Mouse (Mus musculus): ENCODE data around the gene Pitpnm1. TPM values are rescaled to one million over a fixed set of nuclear protein-coding genes. Genes with fewer than 3 reads are reported as not detected.
A peak's percentile ranks its signal among the peaks of the same experiment; 100 is the strongest.

Pitpnm1 gene
- polyA plus RNA-seq, 1 experiment from 2014 or later: 17.3 TPM

GRCm38 (mm10) chr19:4096642-4097440 lies 3.0 kb upstream of the Pitpnm1 start, which contains the start of gene Cdk2ap2:
Gene Cdk2ap2 (plus strand): TSS chr19:4097182.
- peak within 1 kb of the TSS; percentile 72 for H3K9ac ChIP-seq (ENCODE audit: low read length)
- no peaks in the 10 kb centered on the region for H3K9me3 ChIP-seq (ENCODE audit: control insufficient read depth, low read length)
- peak within 1 kb of the TSS; percentile 47 to 79 for H3K27ac ChIP-seq (replicated peaks in 1 of 2; ENCODE audit: control insufficient read depth in 1 of 2, insufficient read depth in 1 of 2, low read depth in 2 of 2, low read length in 2 of 2)
- H3K4me1 ChIP-seq (ENCODE audit: control insufficient read depth in 2 of 2, insufficient read depth in 2 of 2, low read length in 2 of 2): peaks cover 16 to 28% of the 10 kb centered on the region in 2 experiments
- peak; percentile 89 for ATAC-seq (ENCODE audit: insufficient number of reproducible peaks, insufficient read depth, low FRiP score, low read depth)
- H3K36me3 ChIP-seq (ENCODE audit: control insufficient read depth, insufficient read depth, low read length): no peaks in the 10 kb centered on the region
- peak within 1 kb of the TSS; percentile 71 for H3K4me2 ChIP-seq (ENCODE audit: low read length)
- under 1% methylated on average over 64 of the region's 65 CpGs for WGBS
- peak within 1 kb of the TSS; percentile 59 to 60 for H3K4me3 ChIP-seq (ENCODE audit: control insufficient read depth in 1 of 2, insufficient read depth in 1 of 2, low read depth in 1 of 2, low read length in 2 of 2)
- H3K27me3 ChIP-seq (ENCODE audit: control insufficient read depth, insufficient read depth, low read length): peaks cover 11% of the 10 kb centered on the region; the same call in 1 of the 2 replicates

GRCm38 (mm10) chr19:4097441-4097825 lies 2.4 kb upstream of the Pitpnm1 start:
- peaks cover 17% of the 10 kb centered on the region; the same call in 1 of the 2 replicates for H3K27me3 ChIP-seq (ENCODE audit: control insufficient read depth, insufficient read depth, low read length)
- H3K4me2 ChIP-seq (ENCODE audit: low read length): peak overlapping the region; percentile 71
- 2% methylated on average over 21 of the region's 21 CpGs for WGBS
- H3K4me3 ChIP-seq (ENCODE audit: control insufficient read depth in 1 of 2, insufficient read depth in 1 of 2, low read depth in 1 of 2, low read length in 2 of 2): peak overlapping the region; percentile 59 to 60
- peaks cover 16 to 28% of the 10 kb centered on the region in 2 experiments for H3K4me1 ChIP-seq (ENCODE audit: control insufficient read depth in 2 of 2, insufficient read depth in 2 of 2, low read length in 2 of 2)
- ATAC-seq (ENCODE audit: insufficient number of reproducible peaks, insufficient read depth, low FRiP score, low read depth): peak; percentile 40
- no peaks in the 10 kb centered on the region for H3K36me3 ChIP-seq (ENCODE audit: control insufficient read depth, insufficient read depth, low read length)
- H3K9ac ChIP-seq (ENCODE audit: low read length): peak overlapping the region; percentile 68
- H3K27ac ChIP-seq (replicated peaks in 1 of 2; ENCODE audit: control insufficient read depth in 1 of 2, insufficient read depth in 1 of 2, low read depth in 2 of 2, low read length in 2 of 2): peak overlapping the region; percentile 26 to 74; a peak in 3 of 4 replicates
- H3K9me3 ChIP-seq (ENCODE audit: control insufficient read depth, low read length): no peaks in the 10 kb centered on the region

- H3K4me1 ChIP-seq (ENCODE audit: control insufficient read depth in 2 of 2, insufficient read depth in 2 of 2, low read length in 2 of 2): peaks cover 16 to 28% of the 10 kb centered on the region in 2 experiments
- WGBS: 92% methylated on average over 13 of the region's 13 CpGs
- no peak overlapping the region for H3K27ac ChIP-seq (replicated peaks in 1 of 2; ENCODE audit: control insufficient read depth in 1 of 2, insufficient read depth in 1 of 2, low read depth in 2 of 2, low read length in 2 of 2)
- ATAC-seq (ENCODE audit: insufficient number of reproducible peaks, insufficient read depth, low FRiP score, low read depth): no peak
- no peak overlapping the region for H3K9ac ChIP-seq (ENCODE audit: low read length)
- no peak overlapping the region for H3K4me3 ChIP-seq (ENCODE audit: control insufficient read depth in 1 of 2, insufficient read depth in 1 of 2, low read depth in 1 of 2, low read length in 2 of 2)
- no peaks in the 10 kb centered on the region for H3K9me3 ChIP-seq (ENCODE audit: control insufficient read depth, low read length)
- H3K36me3 ChIP-seq (ENCODE audit: control insufficient read depth, insufficient read depth, low read length): no peaks in the 10 kb centered on the region
- no peak overlapping the region for H3K4me2 ChIP-seq (ENCODE audit: low read length)
- peaks cover 20% of the 10 kb centered on the region; the same call in 1 of the 2 replicates for H3K27me3 ChIP-seq (ENCODE audit: control insufficient read depth, insufficient read depth, low read length)
These were observed 1.4 kb upstream of the Pitpnm1 start for GRCm38 (mm10) chr19:4098426-4098825.

GRCm38 (mm10) chr19:4099056-4099455 lies 742 bp upstream of the Pitpnm1 start:
- H3K4me1 ChIP-seq (ENCODE audit: control insufficient read depth in 2 of 2, insufficient read depth in 2 of 2, low read length in 2 of 2): peaks cover 16 to 28% of the 10 kb centered on the region in 2 experiments
- no peak overlapping the region for H3K9ac ChIP-seq (ENCODE audit: low read length)
- H3K4me3 ChIP-seq (ENCODE audit: control insufficient read depth in 1 of 2, insufficient read depth in 1 of 2, low read depth in 1 of 2, low read length in 2 of 2): peak overlapping the region in 1 of 2 experiments; percentile 57; a peak in 2 of 4 replicates
- no peak for ATAC-seq (ENCODE audit: insufficient number of reproducible peaks, insufficient read depth, low FRiP score, low read depth)
- H3K27ac ChIP-seq (replicated peaks in 1 of 2; ENCODE audit: control insufficient read depth in 1 of 2, insufficient read depth in 1 of 2, low read depth in 2 of 2, low read length in 2 of 2): peak overlapping the region in 1 of 2 experiments; percentile 26; a peak in 1 of 4 replicates
- peak overlapping the region; percentile 90 for H3K4me2 ChIP-seq (ENCODE audit: low read length)
- 0 out of 2 replicates have a peak, but pooled peaks cover 2% of the 10 kb centered on the region for H3K36me3 ChIP-seq (ENCODE audit: control insufficient read depth, insufficient read depth, low read length)
- H3K9me3 ChIP-seq (ENCODE audit: control insufficient read depth, low read length): no peaks in the 10 kb centered on the region
- 9% methylated on average over 9 of the region's 9 CpGs for WGBS
- H3K27me3 ChIP-seq (ENCODE audit: control insufficient read depth, insufficient read depth, low read length): peaks cover 20% of the 10 kb centered on the region; the same call in 1 of the 2 replicates

GRCm38 (mm10) chr19:4100718-4101261 lies 992 bp downstream of the Pitpnm1 start:
- Histone ChIP-seq H3K9me3 (ENCODE audit: control insufficient read depth, low read length) (no peaks in the 10 kb centered on the region), H3K9ac (ENCODE audit: low read length) (peak overlapping the region; percentile 70), H3K4me2 (ENCODE audit: low read length) (peak overlapping the region; percentile 90), H3K27ac (replicated peaks in 1 of 2; ENCODE audit: control insufficient read depth in 1 of 2, insufficient read depth in 1 of 2, low read depth in 2 of 2, low read length in 2 of 2) (no peak overlapping the region), H3K27me3 (ENCODE audit: control insufficient read depth, insufficient read depth, low read length) (peaks cover 20% of the 10 kb centered on the region; the same call in 1 of the 2 replicates), H3K36me3 (ENCODE audit: control insufficient read depth, insufficient read depth, low read length) (peaks cover 10% of the 10 kb centered on the region; the same call in 1 of the 2 replicates), H3K4me3 (ENCODE audit: control insufficient read depth in 1 of 2, insufficient read depth in 1 of 2, low read depth in 1 of 2, low read length in 2 of 2) (peak overlapping the region; percentile 54 to 57), H3K4me1 (ENCODE audit: control insufficient read depth in 2 of 2, insufficient read depth in 2 of 2, low read length in 2 of 2) (peaks cover 16 to 28% of the 10 kb centered on the region in 2 experiments)
- no peak for ATAC-seq (ENCODE audit: insufficient number of reproducible peaks, insufficient read depth, low FRiP score, low read depth)
- 1% methylated on average over 52 of the region's 52 CpGs for WGBS

GRCm38 (mm10) chr19:4101466-4101865 lies 1.7 kb downstream of the Pitpnm1 start:
- peaks cover 20% of the 10 kb centered on the region; the same call in 1 of the 2 replicates for H3K27me3 ChIP-seq (ENCODE audit: control insufficient read depth, insufficient read depth, low read length)
- H3K27ac ChIP-seq (replicated peaks in 1 of 2; ENCODE audit: control insufficient read depth in 1 of 2, insufficient read depth in 1 of 2, low read depth in 2 of 2, low read length in 2 of 2): no peak overlapping the region
- peak overlapping the region in 1 of 2 experiments; percentile 57; a peak in 2 of 4 replicates for H3K4me3 ChIP-seq (ENCODE audit: control insufficient read depth in 1 of 2, insufficient read depth in 1 of 2, low read depth in 1 of 2, low read length in 2 of 2)
- peaks cover 14 to 28% of the 10 kb centered on the region in 2 experiments for H3K4me1 ChIP-seq (ENCODE audit: control insufficient read depth in 2 of 2, insufficient read depth in 2 of 2, low read length in 2 of 2)
- no peak for ATAC-seq (ENCODE audit: insufficient number of reproducible peaks, insufficient read depth, low FRiP score, low read depth)
- peaks cover 14% of the 10 kb centered on the region for H3K36me3 ChIP-seq (ENCODE audit: control insufficient read depth, insufficient read depth, low read length)
- H3K4me2 ChIP-seq (ENCODE audit: low read length): peak overlapping the region; percentile 90
- WGBS: 73% methylated on average over 6 of the region's 6 CpGs
- H3K9ac ChIP-seq (ENCODE audit: low read length): 0 out of 2 replicates have a peak overlapping the region, but pooled peaks have one; percentile 70
- H3K9me3 ChIP-seq (ENCODE audit: control insufficient read depth, low read length): no peaks in the 10 kb centered on the region

GRCm38 (mm10) chr19:4102049-4102448 lies 2.3 kb downstream of the Pitpnm1 start:
- ATAC-seq (ENCODE audit: insufficient number of reproducible peaks, insufficient read depth, low FRiP score, low read depth): no peak
- no peak overlapping the region for H3K27ac ChIP-seq (replicated peaks in 1 of 2; ENCODE audit: control insufficient read depth in 1 of 2, insufficient read depth in 1 of 2, low read depth in 2 of 2, low read length in 2 of 2)
- WGBS: 81% methylated on average over 2 of the region's 2 CpGs

More at GRCm38 (mm10) chr19:4102049-4102448, 2.3 kb downstream of the Pitpnm1 start:
- peaks cover 20% of the 10 kb centered on the region for H3K36me3 ChIP-seq (ENCODE audit: control insufficient read depth, insufficient read depth, low read length)
- peaks cover 13 to 28% of the 10 kb centered on the region in 2 experiments for H3K4me1 ChIP-seq (ENCODE audit: control insufficient read depth in 2 of 2, insufficient read depth in 2 of 2, low read length in 2 of 2)
- no peak overlapping the region for H3K4me2 ChIP-seq (ENCODE audit: low read length)
- no peak overlapping the region for H3K4me3 ChIP-seq (ENCODE audit: control insufficient read depth in 1 of 2, insufficient read depth in 1 of 2, low read depth in 1 of 2, low read length in 2 of 2)
- H3K9me3 ChIP-seq (ENCODE audit: control insufficient read depth, low read length): no peaks in the 10 kb centered on the region
- no peak overlapping the region for H3K9ac ChIP-seq (ENCODE audit: low read length)
- H3K27me3 ChIP-seq (ENCODE audit: control insufficient read depth, insufficient read depth, low read length): peaks cover 20% of the 10 kb centered on the region; the same call in 1 of the 2 replicates

Data from heart, embryonic 14.5 days (tissue).